Mouse (Mus musculus): ENCODE data around the gene Mcam. TPM values are rescaled to one million over a fixed set of nuclear protein-coding genes. Genes with fewer than 3 reads are reported as not detected.

Mcam gene
- polyA plus RNA-seq, 1 experiment from 2014 or later = 39.7 TPM

GRCm38 (mm10) chr9:44141951-44142350 lies 7.7 kb downstream of the Mcam start:
- 67% methylated on average over 5 of the region's 5 CpGs for WGBS

GRCm38 (mm10) chr9:44143421-44143820 lies 9.2 kb downstream of the Mcam start:
- no peak for ATAC-seq (ENCODE audit: low FRiP score, low TSS enrichment)
- Histone ChIP-seq H3K9me3 (ENCODE audit: control insufficient read depth, low read length) (no peaks in the 10 kb centered on the region), H3K27me3 (ENCODE audit: control insufficient read depth, insufficient read depth, low read length) (no peaks in the 10 kb centered on the region), H3K4me2 (replicated peaks; ENCODE audit: low read depth, low read length) (no peak overlapping the region), H3K4me1 (ENCODE audit: control insufficient read depth, insufficient read depth, low read length) (0 out of 2 replicates have a peak, but pooled peaks cover 2% of the 10 kb centered on the region), H3K27ac (ENCODE audit: low read depth, low read length) (no peak overlapping the region), H3K4me3 (ENCODE audit: low read length) (no peak overlapping the region), H3K9ac (ENCODE audit: low read depth, low read length) (no peak overlapping the region), H3K36me3 (ENCODE audit: control insufficient read depth, insufficient read depth, low read length) (peaks cover 53% of the 10 kb centered on the region)
- 77% methylated on average over 5 of the region's 5 CpGs for WGBS

More at GRCm38 (mm10) chr9:44141951-44142350, 7.7 kb downstream of the Mcam start:
- Histone ChIP-seq H3K9me3 (ENCODE audit: control insufficient read depth, low read length) (no peaks in the 10 kb centered on the region), H3K27me3 (ENCODE audit: control insufficient read depth, insufficient read depth, low read length) (no peaks in the 10 kb centered on the region), H3K4me3 (ENCODE audit: low read length) (no peak overlapping the region), H3K4me1 (ENCODE audit: control insufficient read depth, insufficient read depth, low read length) (0 out of 2 replicates have a peak, but pooled peaks cover 2% of the 10 kb centered on the region), H3K9ac (ENCODE audit: low read depth, low read length) (no peak overlapping the region), H3K36me3 (ENCODE audit: control insufficient read depth, insufficient read depth, low read length) (peaks cover 46% of the 10 kb centered on the region), H3K4me2 (replicated peaks; ENCODE audit: low read depth, low read length) (no peak overlapping the region), H3K27ac (ENCODE audit: low read depth, low read length) (no peak overlapping the region)
- ATAC-seq (ENCODE audit: low FRiP score, low TSS enrichment) = no peak

- no peaks in the 10 kb centered on the region for H3K27me3 ChIP-seq (ENCODE audit: control insufficient read depth, insufficient read depth, low read length)
- H3K36me3 ChIP-seq (ENCODE audit: control insufficient read depth, insufficient read depth, low read length) = peaks cover 57% of the 10 kb centered on the region
- H3K4me1 ChIP-seq (ENCODE audit: control insufficient read depth, insufficient read depth, low read length) = 0 out of 2 replicates have a peak, but pooled peaks cover 2% of the 10 kb centered on the region
- no peak overlapping the region for H3K4me3 ChIP-seq (ENCODE audit: low read length)
- no peak overlapping the region for H3K27ac ChIP-seq (ENCODE audit: low read depth, low read length)
- H3K9ac ChIP-seq (ENCODE audit: low read depth, low read length) = no peak overlapping the region
- no peak overlapping the region for H3K4me2 ChIP-seq (replicated peaks; ENCODE audit: low read depth, low read length)
- WGBS = 31% methylated on average over 7 of the region's 8 CpGs
- no peaks in the 10 kb centered on the region for H3K9me3 ChIP-seq (ENCODE audit: control insufficient read depth, low read length)
- peak; percentile 71 for ATAC-seq (ENCODE audit: low FRiP score, low TSS enrichment)
Observed at GRCm38 (mm10) chr9:44144023-44144717, 9.9 kb downstream of the Mcam start.

- Histone ChIP-seq H3K27me3 (ENCODE audit: control insufficient read depth, insufficient read depth, low read length) (no peaks in the 10 kb centered on the region), H3K4me1 (ENCODE audit: control insufficient read depth, insufficient read depth, low read length) (0 out of 2 replicates have a peak, but pooled peaks cover 2% of the 10 kb centered on the region), H3K9me3 (ENCODE audit: control insufficient read depth, low read length) (no peaks in the 10 kb centered on the region), H3K4me2 (replicated peaks; ENCODE audit: low read depth, low read length) (no peak overlapping the region), H3K4me3 (ENCODE audit: low read length) (no peak overlapping the region), H3K27ac (ENCODE audit: low read depth, low read length) (no peak overlapping the region), H3K9ac (ENCODE audit: low read depth, low read length) (no peak overlapping the region), H3K36me3 (ENCODE audit: control insufficient read depth, insufficient read depth, low read length) (peaks cover 54% of the 10 kb centered on the region)
- no peak for ATAC-seq (ENCODE audit: low FRiP score, low TSS enrichment)
Observed at GRCm38 (mm10) chr9:44144718-44145060, 10.4 kb downstream of the Mcam start.

- Histone ChIP-seq H3K36me3 (ENCODE audit: control insufficient read depth, insufficient read depth, low read length) (peaks cover 44% of the 10 kb centered on the region), H3K4me1 (ENCODE audit: control insufficient read depth, insufficient read depth, low read length) (0 out of 2 replicates have a peak, but pooled peaks cover 2% of the 10 kb centered on the region), H3K4me3 (ENCODE audit: low read length) (no peak overlapping the region), H3K9ac (ENCODE audit: low read depth, low read length) (no peak overlapping the region), H3K9me3 (ENCODE audit: control insufficient read depth, low read length) (no peaks in the 10 kb centered on the region), H3K27me3 (ENCODE audit: control insufficient read depth, insufficient read depth, low read length) (no peaks in the 10 kb centered on the region), H3K4me2 (replicated peaks; ENCODE audit: low read depth, low read length) (no peak overlapping the region), H3K27ac (ENCODE audit: low read depth, low read length) (no peak overlapping the region)
- no peak for ATAC-seq (ENCODE audit: low FRiP score, low TSS enrichment)
- 63% methylated on average over 3 of the region's 3 CpGs for WGBS
Observed at GRCm38 (mm10) chr9:44147290-44147689, 13.0 kb downstream of the Mcam start.

GRCm38 (mm10) chr9:44159886-44160285 lies 25.6 kb downstream of the Mcam start:
- Histone ChIP-seq H3K9ac (ENCODE audit: low read depth, low read length) (no peak overlapping the region), H3K4me3 (ENCODE audit: low read length) (no peak overlapping the region), H3K9me3 (ENCODE audit: control insufficient read depth, low read length) (no peaks in the 10 kb centered on the region), H3K4me2 (replicated peaks; ENCODE audit: low read depth, low read length) (no peak overlapping the region), H3K27me3 (ENCODE audit: control insufficient read depth, insufficient read depth, low read length) (no peaks in the 10 kb centered on the region), H3K27ac (ENCODE audit: low read depth, low read length) (no peak overlapping the region), H3K36me3 (ENCODE audit: control insufficient read depth, insufficient read depth, low read length) (peaks cover 70% of the 10 kb centered on the region), H3K4me1 (ENCODE audit: control insufficient read depth, insufficient read depth, low read length) (no peaks in the 10 kb centered on the region)
- 84% methylated on average over 3 of the region's 3 CpGs for WGBS
- ATAC-seq (ENCODE audit: low FRiP score, low TSS enrichment) = no peak

GRCm38 (mm10) chr9:44168931-44169330 lies 34.7 kb downstream of the Mcam start:
- Histone ChIP-seq H3K27ac (ENCODE audit: low read depth, low read length) (no peak overlapping the region), H3K4me3 (ENCODE audit: low read length) (no peak overlapping the region), H3K4me1 (ENCODE audit: control insufficient read depth, insufficient read depth, low read length) (no peaks in the 10 kb centered on the region), H3K36me3 (ENCODE audit: control insufficient read depth, insufficient read depth, low read length) (peaks cover 70% of the 10 kb centered on the region), H3K4me2 (replicated peaks; ENCODE audit: low read depth, low read length) (no peak overlapping the region), H3K9me3 (ENCODE audit: control insufficient read depth, low read length) (no peaks in the 10 kb centered on the region), H3K9ac (ENCODE audit: low read depth, low read length) (no peak overlapping the region), H3K27me3 (ENCODE audit: control insufficient read depth, insufficient read depth, low read length) (no peaks in the 10 kb centered on the region)
- no peak for ATAC-seq (ENCODE audit: low FRiP score, low TSS enrichment)
- WGBS = 92% methylated on average over 5 of the region's 5 CpGs

- H3K36me3 ChIP-seq (ENCODE audit: control insufficient read depth, insufficient read depth, low read length) = peaks cover 55% of the 10 kb centered on the region
- 88% methylated on average over 3 of the region's 3 CpGs for WGBS
- H3K27ac ChIP-seq (ENCODE audit: low read depth, low read length) = no peak overlapping the region
- H3K4me2 ChIP-seq (replicated peaks; ENCODE audit: low read depth, low read length) = no peak overlapping the region
- no peak overlapping the region for H3K9ac ChIP-seq (ENCODE audit: low read depth, low read length)
- no peaks in the 10 kb centered on the region for H3K9me3 ChIP-seq (ENCODE audit: control insufficient read depth, low read length)
- no peak for ATAC-seq (ENCODE audit: low FRiP score, low TSS enrichment)
- no peak overlapping the region for H3K4me3 ChIP-seq (ENCODE audit: low read length)
- H3K4me1 ChIP-seq (ENCODE audit: control insufficient read depth, insufficient read depth, low read length) = peaks cover 2% of the 10 kb centered on the region; the same call in 1 of the 2 replicates
- H3K27me3 ChIP-seq (ENCODE audit: control insufficient read depth, insufficient read depth, low read length) = no peaks in the 10 kb centered on the region
Observed at GRCm38 (mm10) chr9:44170691-44171151, 36.5 kb downstream of the Mcam start.

GRCm38 (mm10) chr9:44175556-44175955 lies 41.3 kb downstream of the Mcam start:
- no peak for ATAC-seq (ENCODE audit: low FRiP score, low TSS enrichment)
- Histone ChIP-seq H3K4me1 (ENCODE audit: control insufficient read depth, insufficient read depth, low read length) (peaks cover 6% of the 10 kb centered on the region; the same call in 1 of the 2 replicates), H3K9me3 (ENCODE audit: control insufficient read depth, low read length) (peaks cover 3% of the 10 kb centered on the region; the same call in 1 of the 2 replicates), H3K9ac (ENCODE audit: low read depth, low read length) (no peak overlapping the region), H3K27ac (ENCODE audit: low read depth, low read length) (no peak overlapping the region; the same call in 1 of the 2 replicates), H3K4me2 (replicated peaks; ENCODE audit: low read depth, low read length) (no peak overlapping the region), H3K36me3 (ENCODE audit: control insufficient read depth, insufficient read depth, low read length) (peaks cover 25% of the 10 kb centered on the region), H3K4me3 (ENCODE audit: low read length) (no peak overlapping the region), H3K27me3 (ENCODE audit: control insufficient read depth, insufficient read depth, low read length) (no peaks in the 10 kb centered on the region)
- 45% methylated on average over 6 of the region's 6 CpGs for WGBS
